Mouse (Mus musculus) embryonic facial prominence, embryonic 15.5 days (tissue): ENCODE measurements around the gene Ssbp3. TPM values are rescaled to one million over a fixed set of nuclear protein-coding genes. Genes with fewer than 3 reads are reported as not detected.

ENCODE experiments used
- ATAC-seq: fragments of 200-750 bp; cut with Nextera tagmentation; 2 replicates; pipeline ENCODE4 v1.8.0; 2017; ENCODE audit warnings: low read depth, moderate TSS enrichment; ENCODE audit not compliant: insufficient number of reproducible peaks, low FRiP score, low TSS enrichment
- H3K27ac ChIP-seq: fragments of 300-500 bp; sonication (generic); replicated peaks from 2 replicates; pipeline ENCODE4 v1.5.1; 2015; ENCODE audit warnings: mild to moderate bottlenecking, inconsistent platforms
- H3K27me3 ChIP-seq: fragments of 300-500 bp; sonication (generic); 2 replicates; pipeline ENCODE4 v1.6.1; 2015; ENCODE audit warnings: inconsistent platforms
- H3K36me3 ChIP-seq: fragments of 300-500 bp; sonication (generic); 2 replicates; pipeline ENCODE4 v1.6.1; 2015; ENCODE audit warnings: mild to moderate bottlenecking, inconsistent platforms
- H3K4me1 ChIP-seq: fragments of 300-500 bp; sonication (generic); 2 replicates; pipeline ENCODE4 v1.6.1; 2015; ENCODE audit warnings: inconsistent platforms
- H3K4me2 ChIP-seq: fragments of 300-500 bp; sonication (generic); replicated peaks from 2 replicates; pipeline ENCODE4 v1.6.1; 2015; ENCODE audit warnings: mild to moderate bottlenecking, inconsistent platforms
- H3K4me3 ChIP-seq: fragments of 300-500 bp; sonication (generic); replicated peaks from 2 replicates; pipeline ENCODE4 v1.5.1; 2015; ENCODE audit warnings: mild to moderate bottlenecking, inconsistent platforms
- H3K9ac ChIP-seq: fragments of 300-500 bp; sonication (generic); 2 replicates; pipeline ENCODE4 v1.6.1; 2015; ENCODE audit warnings: inconsistent platforms
- H3K9me3 ChIP-seq: fragments of 300-500 bp; sonication (generic); replicated peaks from 2 replicates; pipeline ENCODE4 v1.6.1; 2016; ENCODE audit warnings: inconsistent platforms
- WGBS: fragments of 180-500 bp; shearing (Covaris S2); methylation state at CpG from one replicate; pipeline ENCODE4 v1.1.7; 2015; 5-methylcytosine and 5-hydroxymethylcytosine counted together
- polyA plus RNA-seq: library from polyadenylated mRNA; unstranded; fragments of >200 nt; fragmentation: Nextera tagmentation; extraction: Ambion mirVana; gene quantifications from 2 replicates; pipeline ENCODE4 v1.2.1, GENCODE M21; 2015

The Ssbp3 gene
- polyA plus RNA-seq, 1 experiment from 2014 or later, result 136 TPM

DNA sequence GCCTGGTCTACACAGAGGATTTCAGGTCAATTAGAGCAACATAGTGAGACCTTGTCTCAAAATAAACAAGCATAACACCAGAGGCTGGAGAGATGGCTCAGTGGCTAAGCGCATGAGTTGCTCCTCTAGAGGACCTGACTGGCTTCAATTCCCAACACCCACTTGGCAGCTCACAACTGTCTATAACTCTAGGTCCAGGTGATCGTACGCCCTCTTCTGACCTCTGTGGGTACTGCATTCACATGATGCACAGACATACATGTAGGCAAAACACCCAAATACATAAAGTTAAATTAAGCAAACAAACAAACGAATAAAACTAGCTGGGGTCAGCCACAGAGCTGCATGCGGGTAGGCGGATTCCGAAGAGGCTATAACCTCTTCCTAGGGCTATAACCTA lies 36.0 kb upstream of the Ssbp3 start:
- Histone ChIP-seq H3K4me2 (no peak overlapping the region), H3K36me3 (no peaks in the 10 kb centered on the region), H3K9ac (no peak overlapping the region), H3K4me1 (peaks cover 4% of the 10 kb centered on the region), H3K27ac (no peak overlapping the region), H3K9me3 (no peaks in the 10 kb centered on the region), H3K27me3 (no peaks in the 10 kb centered on the region), H3K4me3 (no peak overlapping the region)
- no peak for ATAC-seq
- WGBS, result 87% methylated on average over 7 of the region's 7 CpGs

DNA sequence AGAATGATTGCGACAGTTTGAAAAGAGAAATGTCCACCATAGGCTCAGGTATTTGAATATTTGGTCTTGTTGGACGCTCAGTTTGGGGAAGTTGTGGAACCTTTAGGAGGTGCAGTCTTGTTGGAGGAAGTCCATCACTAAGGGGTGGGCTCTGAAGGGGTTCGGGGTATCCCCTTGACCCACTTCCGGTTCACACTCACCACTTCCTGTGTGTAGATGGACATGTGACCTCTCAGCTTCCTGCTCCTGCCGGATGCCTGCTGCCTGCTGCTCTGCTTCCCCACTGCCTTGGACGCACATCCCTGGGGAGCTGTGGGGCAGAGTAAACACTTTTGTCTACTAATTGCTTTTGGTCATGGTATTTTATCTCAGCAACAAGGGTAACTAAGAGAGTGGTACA lies 29.4 kb upstream of the Ssbp3 start:
- no peak for ATAC-seq
- no peaks in the 10 kb centered on the region for H3K4me1 ChIP-seq
- WGBS, result 78% methylated on average over 6 of the region's 6 CpGs
- H3K9me3 ChIP-seq, result no peaks in the 10 kb centered on the region
- no peaks in the 10 kb centered on the region for H3K27me3 ChIP-seq
- H3K9ac ChIP-seq, result no peak overlapping the region
- H3K4me3 ChIP-seq, result no peak overlapping the region
- H3K27ac ChIP-seq, result no peak overlapping the region
- no peak overlapping the region for H3K4me2 ChIP-seq
- H3K36me3 ChIP-seq, result no peaks in the 10 kb centered on the region

DNA sequence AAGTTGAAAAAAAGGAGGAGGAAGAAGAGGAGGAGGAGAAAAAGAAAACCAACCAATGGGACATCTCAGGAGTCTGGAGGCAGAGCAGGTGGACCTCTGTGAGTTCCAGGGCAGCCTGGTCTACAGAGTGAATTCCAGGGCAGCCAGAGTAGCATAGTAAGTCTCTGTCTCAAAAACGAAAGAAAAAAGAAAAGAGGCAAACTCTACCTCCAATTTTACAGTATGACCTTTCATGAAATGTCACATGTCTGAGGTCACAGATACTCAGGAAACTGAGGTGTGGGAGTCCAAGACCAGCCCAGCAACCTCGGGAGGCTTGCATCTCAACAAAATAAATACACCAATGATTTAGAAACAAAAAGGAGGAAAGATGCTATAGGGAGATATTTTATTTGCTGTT lies 27.4 kb upstream of the Ssbp3 start:
- Histone ChIP-seq H3K9ac (no peak overlapping the region), H3K4me1 (no peaks in the 10 kb centered on the region), H3K27ac (no peak overlapping the region), H3K27me3 (no peaks in the 10 kb centered on the region), H3K4me2 (no peak overlapping the region), H3K9me3 (no peaks in the 10 kb centered on the region), H3K36me3 (no peaks in the 10 kb centered on the region), H3K4me3 (no peak overlapping the region)
- WGBS, result 59% methylated on average over 2 of the region's 2 CpGs
- ATAC-seq, result no peak

DNA sequence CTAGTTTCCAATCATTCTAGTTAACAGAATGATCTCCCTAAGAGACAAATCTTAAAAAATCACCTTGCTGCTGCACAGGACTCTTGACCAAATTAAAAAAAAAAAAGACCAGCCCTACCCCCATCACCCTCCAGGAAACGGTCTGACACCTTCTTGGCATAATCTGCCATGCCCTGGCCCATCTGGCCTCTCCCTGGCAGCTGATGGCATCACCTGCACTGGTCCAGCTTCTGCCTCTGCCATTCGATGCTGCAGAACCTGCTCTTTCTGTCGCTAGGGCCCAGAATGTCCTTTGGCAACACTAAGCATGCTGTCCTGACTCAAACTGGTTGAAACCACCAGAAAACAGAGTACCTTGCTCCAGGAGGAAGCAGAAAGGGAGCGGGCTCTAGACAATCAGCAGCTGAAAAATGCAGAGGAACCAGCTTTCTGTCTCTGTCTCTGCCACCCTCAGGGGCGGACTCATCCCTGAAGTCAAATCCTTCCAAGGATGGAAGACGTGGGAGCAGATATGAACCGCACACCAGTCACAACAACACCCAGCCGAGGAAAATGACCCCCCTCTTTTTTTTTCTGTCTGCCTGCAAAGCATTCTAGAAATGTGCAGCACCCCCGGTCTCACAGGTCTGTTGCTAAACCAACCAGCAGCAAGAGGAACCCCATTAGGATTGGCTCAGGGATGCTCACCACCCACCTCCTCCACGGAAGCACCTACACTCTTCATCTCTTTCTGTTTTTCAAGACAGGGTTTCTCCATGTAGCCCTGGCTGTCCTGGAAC lies 24.0 kb upstream of the Ssbp3 start:
- no peak for ATAC-seq
- H3K27me3 ChIP-seq, result no peaks in the 10 kb centered on the region
- no peak overlapping the region for H3K27ac ChIP-seq
- no peak overlapping the region for H3K4me2 ChIP-seq
- H3K9me3 ChIP-seq, result no peaks in the 10 kb centered on the region
- no peaks in the 10 kb centered on the region for H3K36me3 ChIP-seq
- H3K4me3 ChIP-seq, result no peak overlapping the region
- no peaks in the 10 kb centered on the region for H3K4me1 ChIP-seq
- H3K9ac ChIP-seq, result no peak overlapping the region
- 60% methylated on average over 10 of the region's 10 CpGs for WGBS

DNA sequence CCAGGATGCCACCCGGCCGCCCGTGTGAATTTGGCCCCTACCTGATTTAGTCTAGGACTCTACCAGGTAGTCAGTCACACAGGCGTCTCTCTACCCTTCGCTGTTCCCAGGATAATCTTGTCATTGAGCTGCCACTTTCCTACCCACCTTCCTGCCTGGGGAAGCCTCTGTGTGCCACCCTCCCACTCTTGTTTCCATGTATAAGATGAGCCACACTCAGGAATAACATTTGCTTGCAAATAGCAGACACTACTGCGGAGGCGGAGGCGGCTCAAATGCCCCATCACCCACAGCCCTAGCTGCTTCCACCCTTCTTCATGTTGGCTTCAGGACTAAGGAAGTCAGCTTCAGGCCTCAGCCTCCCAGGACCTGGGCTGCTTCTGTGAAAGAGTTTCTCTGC lies 14.4 kb upstream of the Ssbp3 start:
- H3K4me1 ChIP-seq, result no peaks in the 10 kb centered on the region
- H3K4me2 ChIP-seq, result no peak overlapping the region
- WGBS, result 88% methylated on average over 8 of the region's 8 CpGs
- H3K27me3 ChIP-seq, result no peaks in the 10 kb centered on the region
- ATAC-seq, result no peak
- H3K36me3 ChIP-seq, result no peaks in the 10 kb centered on the region
- no peak overlapping the region for H3K4me3 ChIP-seq
- H3K27ac ChIP-seq, result no peak overlapping the region
- H3K9me3 ChIP-seq, result no peaks in the 10 kb centered on the region
- no peak overlapping the region for H3K9ac ChIP-seq

DNA sequence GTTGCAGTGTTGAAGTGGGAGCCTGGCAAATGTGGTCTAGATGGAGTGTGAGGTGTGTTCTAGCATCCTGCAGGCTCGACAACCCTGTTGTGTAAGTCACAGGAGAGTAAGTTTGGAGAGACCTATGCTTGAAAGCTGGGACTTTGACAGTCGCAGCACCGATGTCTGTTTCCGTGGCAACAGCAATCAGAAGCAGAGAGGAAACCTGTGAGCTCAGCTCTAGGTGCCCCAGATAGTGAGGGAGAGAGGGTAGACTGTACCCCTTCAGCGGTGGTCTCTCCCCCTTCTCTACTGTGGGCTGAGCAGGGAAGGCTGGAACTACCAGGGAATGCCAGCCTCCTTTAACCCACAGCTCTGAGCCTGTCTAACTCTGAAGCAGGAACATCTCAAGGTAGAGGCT lies 11.6 kb upstream of the Ssbp3 start:
- Histone ChIP-seq H3K27ac (no peak overlapping the region), H3K4me1 (no peaks in the 10 kb centered on the region), H3K27me3 (no peaks in the 10 kb centered on the region), H3K9me3 (no peaks in the 10 kb centered on the region), H3K36me3 (no peaks in the 10 kb centered on the region), H3K4me2 (no peak overlapping the region), H3K9ac (no peak overlapping the region), H3K4me3 (no peak overlapping the region)
- 64% methylated on average over 5 of the region's 5 CpGs for WGBS
- ATAC-seq, result no peak

DNA sequence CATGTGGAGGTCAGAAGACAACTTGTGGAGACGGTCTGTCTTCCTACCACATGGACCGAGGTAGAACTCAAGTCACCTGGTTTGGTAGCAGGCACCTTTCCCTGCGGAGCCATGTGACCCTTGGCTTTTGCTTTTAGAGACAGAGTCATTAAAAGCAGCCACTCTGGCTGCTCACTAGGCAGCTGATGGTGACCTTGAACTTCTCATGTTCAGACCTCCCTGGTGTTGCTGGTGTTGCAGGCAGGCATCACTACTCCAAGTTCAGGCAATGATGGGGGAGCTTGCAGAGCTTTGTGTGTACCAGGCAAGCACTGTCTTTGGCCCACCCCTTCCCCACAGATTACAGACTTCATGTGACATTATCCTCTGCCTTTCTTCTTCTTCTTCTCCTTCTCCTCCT lies 11.0 kb upstream of the Ssbp3 start:
- no peak for ATAC-seq
- H3K27ac ChIP-seq, result no peak overlapping the region
- H3K4me2 ChIP-seq, result no peak overlapping the region
- H3K4me1 ChIP-seq, result no peaks in the 10 kb centered on the region
- no peaks in the 10 kb centered on the region for H3K9me3 ChIP-seq
- no peak overlapping the region for H3K4me3 ChIP-seq
- H3K9ac ChIP-seq, result no peak overlapping the region
- 72% methylated on average over 3 of the region's 3 CpGs for WGBS
- no peaks in the 10 kb centered on the region for H3K27me3 ChIP-seq
- no peaks in the 10 kb centered on the region for H3K36me3 ChIP-seq

DNA sequence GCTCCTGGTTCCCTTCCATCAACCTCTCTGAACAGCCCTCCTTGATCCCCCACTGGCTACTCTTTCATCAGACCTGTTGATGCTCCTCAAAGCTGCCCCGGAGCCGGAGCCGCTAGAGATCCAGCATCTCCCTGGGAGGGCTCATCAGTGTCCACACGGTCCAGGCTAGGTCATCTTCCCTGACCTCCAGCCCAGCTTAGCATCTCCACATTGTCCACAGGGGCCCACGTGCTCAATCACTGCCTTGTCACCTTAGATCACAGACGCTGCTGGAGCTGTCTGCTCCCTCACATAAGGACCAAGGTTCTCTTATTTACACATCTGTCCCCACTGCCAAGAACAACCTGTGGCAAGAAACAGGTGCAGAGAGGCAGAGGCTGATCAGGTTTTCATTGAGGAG lies 9.8 kb upstream of the Ssbp3 start:
- Histone ChIP-seq H3K9me3 (no peaks in the 10 kb centered on the region), H3K4me3 (no peak overlapping the region), H3K36me3 (no peaks in the 10 kb centered on the region), H3K4me2 (no peak overlapping the region), H3K9ac (no peak overlapping the region), H3K27me3 (no peaks in the 10 kb centered on the region), H3K27ac (no peak overlapping the region), H3K4me1 (no peaks in the 10 kb centered on the region)
- WGBS, result 33% methylated on average over 6 of the region's 6 CpGs
- ATAC-seq, result no peak

DNA sequence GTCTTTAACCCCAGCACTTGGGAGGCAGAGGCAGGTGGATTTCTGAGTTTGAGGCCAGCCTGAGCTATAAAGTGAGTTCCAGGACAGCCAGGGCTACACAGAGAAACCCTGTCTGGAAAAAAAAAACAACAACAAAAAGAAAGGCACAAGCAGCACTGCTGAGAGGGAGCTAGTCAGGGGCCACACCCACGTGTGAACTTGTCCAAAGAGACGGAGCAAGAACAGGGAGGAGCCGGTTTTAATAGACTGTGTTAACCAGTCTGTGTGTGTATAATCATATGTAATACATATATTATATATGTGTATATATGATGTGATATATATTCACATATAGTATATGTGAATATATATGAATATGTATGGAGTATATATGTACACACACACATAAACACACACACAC lies 8.9 kb upstream of the Ssbp3 start:
- H3K27ac ChIP-seq, result no peak overlapping the region
- no peak for ATAC-seq
- no peaks in the 10 kb centered on the region for H3K27me3 ChIP-seq
- H3K4me1 ChIP-seq, result no peaks in the 10 kb centered on the region
- H3K36me3 ChIP-seq, result no peaks in the 10 kb centered on the region
- H3K4me2 ChIP-seq, result no peak overlapping the region
- WGBS, result 57% methylated on average over 3 of the region's 3 CpGs
- H3K9ac ChIP-seq, result no peak overlapping the region
- no peaks in the 10 kb centered on the region for H3K9me3 ChIP-seq
- H3K4me3 ChIP-seq, result no peak overlapping the region

DNA sequence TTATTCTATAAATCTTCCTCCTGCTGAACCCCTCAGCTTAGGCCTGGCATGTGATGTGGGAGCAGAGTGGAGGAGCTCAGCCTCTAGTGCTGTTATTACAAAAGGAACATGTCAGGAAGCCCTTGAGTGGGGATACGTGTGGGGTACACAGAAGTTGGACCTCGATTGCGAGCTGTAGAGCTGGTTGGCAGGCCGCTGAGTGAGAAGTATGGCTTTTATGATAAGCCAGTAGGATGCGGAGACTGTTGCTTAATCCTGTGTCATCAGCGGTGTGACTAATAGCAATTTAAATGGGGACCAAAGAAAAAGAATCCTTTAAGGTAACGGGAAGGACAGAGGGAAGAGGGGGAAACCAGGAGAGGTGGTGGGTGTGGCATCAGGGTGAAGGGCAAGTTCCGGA lies 8.3 kb upstream of the Ssbp3 start:
- no peak overlapping the region for H3K27ac ChIP-seq
- H3K4me3 ChIP-seq, result no peak overlapping the region
- no peak for ATAC-seq
- no peaks in the 10 kb centered on the region for H3K27me3 ChIP-seq
- H3K9me3 ChIP-seq, result no peaks in the 10 kb centered on the region
- H3K4me2 ChIP-seq, result no peak overlapping the region
- H3K9ac ChIP-seq, result no peak overlapping the region
- WGBS, result 67% methylated on average over 8 of the region's 8 CpGs
- H3K4me1 ChIP-seq, result peaks cover 4% of the 10 kb centered on the region
- no peaks in the 10 kb centered on the region for H3K36me3 ChIP-seq

DNA sequence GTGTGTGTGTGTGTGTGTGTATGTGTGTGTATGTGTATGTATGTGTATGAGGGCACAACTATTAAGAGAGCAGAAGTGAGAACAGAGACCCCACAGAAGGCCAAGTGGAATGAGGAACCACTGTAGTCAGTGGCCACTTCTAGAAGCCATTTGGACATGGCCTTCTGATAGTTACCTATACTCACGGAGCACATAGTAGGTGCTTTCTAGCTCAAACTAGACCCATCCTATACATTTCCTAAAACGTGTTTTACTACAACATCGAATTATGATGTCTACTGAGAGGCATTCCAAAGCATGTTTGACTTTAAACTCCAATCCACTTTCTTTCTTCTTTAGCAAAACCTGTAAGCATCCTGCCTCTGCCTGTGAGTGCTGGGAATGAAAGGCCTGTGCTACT lies 4.6 kb upstream of the Ssbp3 start:
- H3K9ac ChIP-seq, result no peak overlapping the region
- no peaks in the 10 kb centered on the region for H3K9me3 ChIP-seq
- peaks cover 32% of the 10 kb centered on the region for H3K4me1 ChIP-seq
- no peak overlapping the region for H3K27ac ChIP-seq
- no peaks in the 10 kb centered on the region for H3K27me3 ChIP-seq
- no peak overlapping the region for H3K4me2 ChIP-seq
- H3K4me3 ChIP-seq, result no peak overlapping the region
- no peaks in the 10 kb centered on the region for H3K36me3 ChIP-seq
- ATAC-seq, result no peak
- WGBS, result 90% methylated on average over 3 of the region's 3 CpGs

DNA sequence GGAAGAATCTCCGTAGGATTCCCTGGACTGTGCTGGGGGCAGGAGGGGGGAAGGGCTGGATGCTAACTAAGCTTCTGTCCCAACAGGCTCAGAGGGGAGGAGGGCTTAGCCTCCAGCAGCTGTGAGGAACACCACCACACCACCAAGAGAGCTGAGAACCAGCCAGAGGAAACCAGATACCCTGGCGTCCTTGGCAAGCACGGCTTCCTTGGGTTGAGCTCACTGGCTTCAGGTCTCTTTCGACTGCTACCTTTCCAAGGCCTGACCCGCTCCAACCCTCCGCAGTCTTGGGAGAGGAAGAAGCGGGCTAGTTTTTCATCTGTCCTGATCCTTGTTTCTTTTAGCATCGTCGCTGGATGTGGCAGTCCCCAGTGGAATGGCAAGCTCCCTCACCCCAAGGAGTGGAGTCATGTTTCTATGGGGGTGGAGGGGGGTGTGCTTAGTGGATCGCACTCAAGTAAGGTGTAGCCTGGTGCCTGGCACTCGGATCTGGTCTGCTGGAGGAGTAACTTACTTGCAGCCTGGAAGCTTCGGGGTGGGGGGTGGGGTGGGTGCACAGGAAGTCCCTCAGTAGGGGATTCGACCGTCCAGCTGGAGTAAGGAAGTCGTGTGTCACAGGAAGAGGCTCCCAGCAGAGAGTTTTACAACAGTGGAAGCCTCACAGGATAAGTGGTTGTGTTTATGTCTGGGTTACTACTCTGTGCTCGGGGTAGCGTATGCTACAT lies 2.6 kb upstream of the Ssbp3 start:
- peaks cover 39% of the 10 kb centered on the region for H3K4me1 ChIP-seq
- no peaks in the 10 kb centered on the region for H3K9me3 ChIP-seq
- no peaks in the 10 kb centered on the region for H3K27me3 ChIP-seq
- peak overlapping the region; percentile 99 for H3K27ac ChIP-seq
- no peak overlapping the region for H3K9ac ChIP-seq
- H3K36me3 ChIP-seq, result no peaks in the 10 kb centered on the region
- 7% methylated on average over 17 of the region's 17 CpGs for WGBS
- peak overlapping the region; percentile 19; the same call in 1 of the 2 replicates for H3K4me3 ChIP-seq
- ATAC-seq, result peak; percentile 44; the same call in 1 of the 2 replicates
- H3K4me2 ChIP-seq, result peak overlapping the region; percentile 86
